Mouse (Mus musculus) kidney, embryonic 16.5 days (tissue): ENCODE data around the gene Lamc1. TPM values are rescaled to one million over a fixed set of nuclear protein-coding genes. Genes with fewer than 3 reads are reported as not detected.

Experiments used
- ATAC-seq: fragments of 200-750 bp; cut with Nextera tagmentation; 2 replicates; pipeline ENCODE4 v1.8.0; 2017; ENCODE audit warnings: moderate TSS enrichment; ENCODE audit not compliant: low FRiP score, low TSS enrichment
- H3K27ac ChIP-seq: fragments of 300-500 bp; sonication (generic); 2 replicates; pipeline ENCODE4 v1.5.1; 2014; ENCODE audit warnings: low read length
- H3K27me3 ChIP-seq: fragments of 300-500 bp; sonication (generic); 2 replicates; pipeline ENCODE4 v1.6.1; 2014; ENCODE audit warnings: low read length, control low read depth, mixed read lengths; ENCODE audit not compliant: insufficient read depth
- H3K36me3 ChIP-seq: fragments of 300-500 bp; sonication (generic); 2 replicates; pipeline ENCODE4 v1.6.1; 2014; ENCODE audit warnings: low read length, control low read depth, mixed read lengths; ENCODE audit not compliant: insufficient read depth
- H3K4me1 ChIP-seq: fragments of 300-500 bp; sonication (generic); 2 replicates; pipeline ENCODE4 v1.6.1; 2014; ENCODE audit warnings: low read length, control low read depth, mixed read lengths; ENCODE audit not compliant: insufficient read depth
- H3K4me2 ChIP-seq: fragments of 300-500 bp; sonication (generic); replicated peaks from 2 replicates; pipeline ENCODE4 v1.6.1; 2014; ENCODE audit warnings: low read depth, low read length
- H3K4me3 ChIP-seq: fragments of 300-500 bp; sonication (generic); 2 replicates; pipeline ENCODE4 v1.5.1; 2014; ENCODE audit warnings: mild to moderate bottlenecking, low read length
- H3K9ac ChIP-seq: fragments of 300-500 bp; sonication (generic); replicated peaks from 2 replicates; pipeline ENCODE4 v1.6.1; 2014; ENCODE audit warnings: low read length
- H3K9me3 ChIP-seq: fragments of 300-500 bp; sonication (generic); 2 replicates; pipeline ENCODE4 v1.6.1; 2016; ENCODE audit warnings: low read length, control low read depth
- WGBS: fragments of 180-500 bp; shearing (Covaris S2); extraction: QIAGEN DNeasy Blood & Tissue Kit; methylation state at CpG from one replicate; pipeline ENCODE4 v1.1.7; 2014; 5-methylcytosine and 5-hydroxymethylcytosine counted together
- polyA plus RNA-seq: library from polyadenylated mRNA; unstranded; fragments of >200 nt; fragmentation: Nextera tagmentation; extraction: Ambion mirVana; gene quantifications from 2 replicates; pipeline ENCODE4 v1.2.1, GENCODE M21; 2015

Lamc1 gene
- polyA plus RNA-seq, 1 experiment from 2014 or later: 105 TPM

- Histone ChIP-seq H3K4me3 (no peak overlapping the region), H3K27ac (no peak overlapping the region), H3K27me3 (no peaks in the 10 kb centered on the region), H3K9ac (no peak overlapping the region), H3K4me2 (no peak overlapping the region), H3K4me1 (peaks cover 10% of the 10 kb centered on the region), H3K36me3 (peaks cover 31% of the 10 kb centered on the region), H3K9me3 (no peaks in the 10 kb centered on the region)
- 76% methylated on average over 5 of the region's 5 CpGs for WGBS
- no peak for ATAC-seq
Measured at GRCm38 (mm10) chr1:153259752-153260300, 72.8 kb downstream of the Lamc1 start.

GRCm38 (mm10) chr1:153252540-153253210, 79.9 kb downstream of the Lamc1 start:
- peaks cover 9% of the 10 kb centered on the region for H3K9me3 ChIP-seq
- ATAC-seq: no peak
- WGBS: 80% methylated on average over 4 of the region's 4 CpGs

GRCm38 (mm10) chr1:153251590-153252206, 80.9 kb downstream of the Lamc1 start:
- Histone ChIP-seq H3K9me3 (peaks cover 9% of the 10 kb centered on the region), H3K4me1 (peaks cover 5% of the 10 kb centered on the region; the same call in 1 of the 2 replicates), H3K36me3 (peaks cover 57% of the 10 kb centered on the region), H3K4me3 (no peak overlapping the region), H3K27ac (peak overlapping the region; percentile 75), H3K4me2 (no peak overlapping the region), H3K9ac (no peak overlapping the region), H3K27me3 (no peaks in the 10 kb centered on the region)
- ATAC-seq: peak; percentile 71
- 78% methylated on average over 12 of the region's 12 CpGs for WGBS

More at GRCm38 (mm10) chr1:153252540-153253210, 79.9 kb downstream of the Lamc1 start:
- peak overlapping the region; percentile 21; the same call in 1 of the 2 replicates for H3K27ac ChIP-seq
- peaks cover 52% of the 10 kb centered on the region for H3K36me3 ChIP-seq
- no peak overlapping the region for H3K9ac ChIP-seq
- no peak overlapping the region for H3K4me2 ChIP-seq
- no peak overlapping the region for H3K4me3 ChIP-seq
- peaks cover 5% of the 10 kb centered on the region; the same call in 1 of the 2 replicates for H3K4me1 ChIP-seq
- no peaks in the 10 kb centered on the region for H3K27me3 ChIP-seq

GRCm38 (mm10) chr1:153241346-153241745, 91.2 kb downstream of the Lamc1 start:
- 83% methylated on average over 7 of the region's 7 CpGs for WGBS
- Histone ChIP-seq H3K9ac (no peak overlapping the region), H3K4me1 (0 out of 2 replicates have a peak, but pooled peaks cover 3% of the 10 kb centered on the region), H3K4me3 (no peak overlapping the region), H3K27ac (no peak overlapping the region), H3K27me3 (no peaks in the 10 kb centered on the region), H3K9me3 (no peaks in the 10 kb centered on the region), H3K4me2 (no peak overlapping the region), H3K36me3 (peaks cover 74% of the 10 kb centered on the region)
- ATAC-seq: no peak

DNA sequence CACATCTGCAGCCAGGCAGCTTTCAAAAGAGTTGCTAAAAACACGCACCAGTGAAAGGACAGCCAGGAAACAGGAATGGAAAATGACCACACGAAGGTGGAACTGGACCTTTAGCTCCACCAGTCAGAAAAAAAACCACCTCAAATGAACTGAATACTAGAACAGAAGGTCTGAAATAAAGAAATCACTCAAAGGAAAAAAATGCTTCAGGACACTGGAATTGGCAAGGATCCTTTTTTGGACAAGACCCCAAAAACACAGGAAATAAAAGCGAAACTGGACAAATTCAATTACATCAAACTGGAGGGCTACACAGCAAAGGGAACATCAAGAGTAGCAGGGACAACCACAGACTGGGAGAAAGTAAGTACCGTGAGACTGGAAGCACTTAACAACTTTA, 97.0 kb downstream of the Lamc1 start:
- H3K36me3 ChIP-seq: peaks cover 66% of the 10 kb centered on the region
- no peak for ATAC-seq
- no peak overlapping the region for H3K9ac ChIP-seq
- no peaks in the 10 kb centered on the region for H3K4me1 ChIP-seq
- H3K9me3 ChIP-seq: no peaks in the 10 kb centered on the region
- H3K27me3 ChIP-seq: no peaks in the 10 kb centered on the region
- no peak overlapping the region for H3K4me3 ChIP-seq
- 68% methylated on average over 4 of the region's 4 CpGs for WGBS
- H3K4me2 ChIP-seq: no peak overlapping the region
- peak overlapping the region; percentile 34; the same call in 1 of the 2 replicates for H3K27ac ChIP-seq

GRCm38 (mm10) chr1:153231681-153232080, 100.9 kb downstream of the Lamc1 start:
- Histone ChIP-seq H3K36me3 (peaks cover 77% of the 10 kb centered on the region), H3K27ac (no peak overlapping the region)
- WGBS: 76% methylated on average over 9 of the region's 9 CpGs

GRCm38 (mm10) chr1:153227916-153228315, 104.7 kb downstream of the Lamc1 start:
- H3K9ac ChIP-seq: no peak overlapping the region
- no peak overlapping the region for H3K4me3 ChIP-seq
- no peaks in the 10 kb centered on the region for H3K9me3 ChIP-seq
- H3K4me1 ChIP-seq: no peaks in the 10 kb centered on the region
- H3K27me3 ChIP-seq: no peaks in the 10 kb centered on the region
- no peak overlapping the region for H3K4me2 ChIP-seq
- peaks cover 79% of the 10 kb centered on the region for H3K36me3 ChIP-seq
- WGBS: 54% methylated on average over 4 of the region's 4 CpGs
- ATAC-seq: no peak
- H3K27ac ChIP-seq: no peak overlapping the region

More at GRCm38 (mm10) chr1:153231681-153232080, 100.9 kb downstream of the Lamc1 start:
- H3K27me3 ChIP-seq: no peaks in the 10 kb centered on the region
- H3K4me1 ChIP-seq: no peaks in the 10 kb centered on the region
- H3K9ac ChIP-seq: no peak overlapping the region
- no peak for ATAC-seq
- no peak overlapping the region for H3K4me3 ChIP-seq
- H3K4me2 ChIP-seq: no peak overlapping the region
- H3K9me3 ChIP-seq: no peaks in the 10 kb centered on the region

DNA sequence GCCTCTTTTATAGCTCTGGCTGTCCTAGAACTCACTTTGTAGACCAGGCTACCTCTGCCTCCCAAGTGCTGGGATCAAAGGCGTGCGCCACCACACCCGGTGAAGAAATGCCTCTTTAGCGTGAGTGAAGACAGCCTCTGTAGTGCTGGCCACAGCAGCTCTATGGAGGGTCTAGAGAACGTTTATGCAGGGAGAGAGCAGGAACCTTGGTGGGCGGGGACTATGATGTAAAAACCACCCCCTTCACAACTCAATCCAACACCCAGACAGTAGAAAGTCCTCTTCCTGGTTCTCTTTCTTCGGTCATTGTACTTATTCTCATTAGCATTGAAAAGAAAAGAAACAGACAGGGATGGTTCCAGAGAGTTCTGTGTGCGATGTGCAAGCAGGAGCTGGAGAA, 105.5 kb downstream of the Lamc1 start:
- 83% methylated on average over 8 of the region's 8 CpGs for WGBS
- Histone ChIP-seq H3K4me2 (no peak overlapping the region), H3K27ac (no peak overlapping the region), H3K4me1 (no peaks in the 10 kb centered on the region), H3K27me3 (no peaks in the 10 kb centered on the region), H3K36me3 (peaks cover 79% of the 10 kb centered on the region), H3K9ac (no peak overlapping the region), H3K4me3 (no peak overlapping the region), H3K9me3 (no peaks in the 10 kb centered on the region)
- ATAC-seq: no peak

DNA sequence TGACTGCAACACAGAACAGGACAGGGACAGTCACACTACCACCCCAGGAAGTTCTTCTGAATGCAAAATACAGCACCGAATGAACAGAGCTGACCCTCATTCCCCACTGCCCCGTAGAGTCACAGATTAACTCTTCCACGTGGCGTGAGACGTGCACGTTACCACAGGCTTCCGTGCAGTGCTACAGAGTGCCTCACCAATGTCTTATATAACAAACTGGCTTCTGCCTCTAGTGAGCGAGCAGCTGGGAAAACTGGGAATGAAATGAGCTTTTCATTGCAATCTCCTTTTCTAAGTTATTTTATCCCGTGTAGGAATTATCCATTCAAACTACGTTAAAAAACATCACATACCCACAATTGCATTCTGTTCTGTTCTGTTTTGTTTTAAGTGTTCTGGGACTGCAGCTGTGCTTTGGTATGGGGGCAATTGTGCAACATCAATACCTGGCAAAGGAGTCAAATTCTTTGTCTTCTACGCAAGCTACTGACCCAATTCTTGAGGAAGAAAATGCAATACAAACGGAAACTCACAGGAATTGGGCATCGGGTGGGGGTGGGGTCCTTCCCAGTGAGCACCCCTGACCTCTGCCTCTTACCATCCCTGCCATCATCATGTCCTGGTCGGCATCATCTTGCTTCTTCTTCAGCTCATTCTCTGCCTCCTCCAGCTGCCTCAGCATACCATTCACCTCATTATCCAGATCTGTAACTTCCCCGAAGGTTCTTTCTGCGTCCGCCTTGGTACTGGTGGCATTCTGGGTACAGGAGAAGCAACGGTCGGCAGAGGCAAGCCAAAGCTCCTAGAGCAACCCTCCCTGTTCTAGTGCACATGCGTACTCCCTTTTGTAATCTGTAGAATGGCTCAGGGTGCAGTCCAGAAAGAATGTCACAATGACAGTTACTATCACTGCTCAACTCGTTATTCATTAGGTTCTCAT, 106.5 kb downstream of the Lamc1 start:
- Histone ChIP-seq H3K9me3 (no peaks in the 10 kb centered on the region), H3K4me3 (no peak overlapping the region), H3K36me3 (peaks cover 79% of the 10 kb centered on the region), H3K9ac (no peak overlapping the region), H3K4me2 (no peak overlapping the region), H3K27me3 (no peaks in the 10 kb centered on the region), H3K27ac (no peak overlapping the region), H3K4me1 (no peaks in the 10 kb centered on the region)
- WGBS: 88% methylated on average over 21 of the region's 21 CpGs
- ATAC-seq: no peak
